Mouse (Mus musculus) stomach, postnatal 0 days (tissue): Measurements from ENCODE around the gene Ano8. TPM values are rescaled to one million over a fixed set of nuclear protein-coding genes. Genes with fewer than 3 reads are reported as not detected.

Experiments
- ATAC-seq: fragments of 200-750 bp; cut with Nextera tagmentation; 2 replicates; pipeline ENCODE4 v1.8.0; 2017; ENCODE audit not compliant: low FRiP score, low TSS enrichment
- DNase-seq: peaks from one replicate; pipeline ENCODE4 v3.0.0-alpha.2; 2016; ENCODE audit warnings: low spot score
- H3K27ac ChIP-seq: fragments of 300-500 bp; sonication (generic); replicated peaks from 2 replicates; pipeline ENCODE4 v1.5.1; 2014; ENCODE audit warnings: mild to moderate bottlenecking, control low read depth
- H3K27me3 ChIP-seq: fragments of 300-500 bp; sonication (generic); 2 replicates; pipeline ENCODE4 v1.6.1; 2014; ENCODE audit warnings: low read length; ENCODE audit not compliant: control insufficient read depth, insufficient read depth
- H3K36me3 ChIP-seq: fragments of 300-500 bp; sonication (generic); 2 replicates; pipeline ENCODE4 v1.6.1; 2014; ENCODE audit warnings: low read length, mixed read lengths; ENCODE audit not compliant: control insufficient read depth, insufficient read depth
- H3K4me1 ChIP-seq: fragments of 300-500 bp; sonication (generic); replicated peaks from 2 replicates; pipeline ENCODE4 v1.6.1; 2014; ENCODE audit warnings: antibody characterized with exemption; ENCODE audit not compliant: control insufficient read depth, insufficient read depth
- H3K4me2 ChIP-seq: fragments of 300-500 bp; sonication (generic); replicated peaks from 2 replicates; pipeline ENCODE4 v1.6.1; 2014; ENCODE audit warnings: low read depth, mild to moderate bottlenecking, control low read depth, moderate library complexity
- H3K4me3 ChIP-seq: fragments of 300-500 bp; sonication (generic); 2 replicates; pipeline ENCODE4 v1.5.1; 2014; ENCODE audit warnings: low read depth, low read length, control low read depth
- H3K9ac ChIP-seq: fragments of 300-500 bp; sonication (generic); 2 replicates; pipeline ENCODE4 v1.6.1; 2014; ENCODE audit warnings: mild to moderate bottlenecking, low read length, control low read depth, mixed read lengths
- H3K9me3 ChIP-seq: fragments of 300-500 bp; sonication (generic); 2 replicates; pipeline ENCODE4 v1.6.1; 2016; ENCODE audit warnings: low read length; ENCODE audit not compliant: control insufficient read depth
- CTCF ChIP-seq: IDR thresholded peaks from 2 replicates; pipeline ENCODE4 v1.5.1; 2016; ENCODE audit warnings: antibody characterized with exemption, low read depth, mild to moderate bottlenecking, moderate library complexity
- EP300 ChIP-seq: optimal IDR thresholded peaks from 2 replicates; pipeline ENCODE3; 2016; ENCODE audit warnings: antibody characterized with exemption
- WGBS: fragments of 180-500 bp; shearing (Covaris S2); extraction: QIAGEN DNeasy Blood & Tissue Kit; methylation state at CpG from one replicate; pipeline ENCODE4 v1.1.7; 2014; 5-methylcytosine and 5-hydroxymethylcytosine counted together
- polyA plus RNA-seq: library from polyadenylated mRNA; unstranded; fragments of >200 nt; fragmentation: Nextera tagmentation; extraction: Ambion mirVana; gene quantifications from 2 replicates; pipeline ENCODE4 v1.2.1, GENCODE M21; 2015

The Ano8 gene
- polyA plus RNA-seq, 1 experiment from 2014 or later, result 0.68 TPM

DNA sequence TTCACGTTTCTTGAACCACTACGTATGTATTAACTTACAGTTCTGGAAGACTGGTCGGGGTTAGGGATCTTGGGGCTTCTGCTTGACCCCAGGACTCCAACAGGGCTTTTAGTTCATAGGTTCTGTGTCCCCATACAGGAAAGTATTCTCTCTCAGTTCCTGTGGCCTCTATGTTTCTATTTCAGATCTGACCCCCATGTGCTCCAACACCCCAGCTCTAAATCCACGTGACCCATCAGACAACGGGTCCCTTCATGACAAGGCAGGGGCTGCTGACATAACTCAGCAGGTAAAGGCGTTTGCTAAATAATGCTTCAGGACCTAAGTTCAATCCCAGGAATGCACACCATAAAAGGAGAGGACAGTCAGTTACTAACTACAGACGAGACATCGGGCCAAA is 20.0 kb downstream of the Ano8 start:
- no peaks in the 10 kb centered on the region for H3K27me3 ChIP-seq
- H3K27ac ChIP-seq, result no peak overlapping the region
- 72% methylated on average over 8 of the region's 8 CpGs for WGBS
- H3K36me3 ChIP-seq, result peaks cover 5% of the 10 kb centered on the region; the same call in 1 of the 2 replicates
- H3K9ac ChIP-seq, result peak overlapping the region; percentile 71; the same call in 1 of the 2 replicates
- ATAC-seq (no peak), DNase-seq (no peak)
- no peak for TF ChIP-seq EP300
- peak overlapping the region; percentile 68; the same call in 1 of the 2 replicates for H3K4me3 ChIP-seq
- H3K4me1 ChIP-seq, result peaks cover 13% of the 10 kb centered on the region
- no peaks in the 10 kb centered on the region for H3K9me3 ChIP-seq
- peak overlapping the region; percentile 84 for H3K4me2 ChIP-seq

DNA sequence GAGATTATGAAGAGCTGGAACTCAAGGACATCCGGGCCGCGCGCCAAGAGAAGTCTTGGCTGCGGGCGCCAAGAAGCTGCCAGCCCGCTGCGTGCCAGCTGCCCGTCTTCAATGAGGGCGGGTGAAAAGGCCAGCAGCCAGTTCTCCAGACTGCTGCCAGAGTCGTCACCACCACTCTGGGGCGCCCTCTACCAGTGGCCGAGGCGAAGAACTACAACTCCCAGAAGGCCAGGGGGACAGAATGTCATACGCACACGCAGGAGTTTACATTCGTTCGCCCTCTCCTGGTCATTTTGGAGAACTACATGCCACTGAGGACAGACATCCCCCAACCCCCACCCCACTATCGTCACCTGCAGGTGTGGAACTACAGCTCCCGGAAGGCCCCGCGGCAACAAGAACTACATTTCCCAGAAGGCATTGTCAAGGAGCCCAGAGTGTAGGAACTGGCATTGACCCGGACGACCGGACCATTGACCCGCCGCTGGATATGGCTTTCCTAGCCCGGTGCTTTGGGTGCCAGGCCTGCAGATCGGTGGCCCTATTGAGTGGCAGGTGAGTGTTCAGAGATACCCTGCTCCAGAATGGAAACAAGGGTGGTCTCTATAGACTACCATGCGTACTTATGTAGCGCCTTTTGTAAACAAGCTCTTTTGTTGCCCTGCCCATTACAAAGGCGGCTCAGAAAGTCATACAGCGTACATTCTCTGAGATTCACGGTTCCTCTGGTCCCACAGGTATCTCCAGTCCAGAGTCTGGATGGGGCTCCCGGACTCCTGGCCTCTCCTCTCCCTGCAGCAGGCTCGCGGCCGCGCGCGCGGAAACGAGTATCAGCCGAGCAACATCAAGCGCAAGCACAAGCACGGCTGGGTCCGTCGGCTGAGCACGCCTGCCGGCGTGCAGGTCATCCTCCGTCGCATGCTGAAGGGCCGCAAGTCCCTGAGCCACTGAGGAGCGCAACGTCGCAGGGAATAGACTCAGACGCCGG is 21.0 kb downstream of the Ano8 start, which contains the start of gene Mrpl34:
Mrpl34 (plus strand) TSS at position 447 of the 988 bp plus-strand sequence.
- peak; percentile 97 for DNase-seq
- TF ChIP-seq EP300 (peak; percentile 51), CTCF (peak; percentile 98)
- Histone ChIP-seq H3K4me2 (peak within 1 kb of the TSS; percentile 93), H3K9me3 (no peaks in the 10 kb centered on the region), H3K27ac (peak within 1 kb of the TSS; percentile 84), H3K36me3 (peaks cover 5% of the 10 kb centered on the region; the same call in 1 of the 2 replicates), H3K9ac (peak within 1 kb of the TSS; percentile 72), H3K4me1 (peaks cover 13% of the 10 kb centered on the region), H3K27me3 (no peaks in the 10 kb centered on the region), H3K4me3 (peak within 1 kb of the TSS; percentile 81)
- under 1% methylated on average over 58 of the region's 59 CpGs for WGBS
- peak; percentile 83 for ATAC-seq

DNA sequence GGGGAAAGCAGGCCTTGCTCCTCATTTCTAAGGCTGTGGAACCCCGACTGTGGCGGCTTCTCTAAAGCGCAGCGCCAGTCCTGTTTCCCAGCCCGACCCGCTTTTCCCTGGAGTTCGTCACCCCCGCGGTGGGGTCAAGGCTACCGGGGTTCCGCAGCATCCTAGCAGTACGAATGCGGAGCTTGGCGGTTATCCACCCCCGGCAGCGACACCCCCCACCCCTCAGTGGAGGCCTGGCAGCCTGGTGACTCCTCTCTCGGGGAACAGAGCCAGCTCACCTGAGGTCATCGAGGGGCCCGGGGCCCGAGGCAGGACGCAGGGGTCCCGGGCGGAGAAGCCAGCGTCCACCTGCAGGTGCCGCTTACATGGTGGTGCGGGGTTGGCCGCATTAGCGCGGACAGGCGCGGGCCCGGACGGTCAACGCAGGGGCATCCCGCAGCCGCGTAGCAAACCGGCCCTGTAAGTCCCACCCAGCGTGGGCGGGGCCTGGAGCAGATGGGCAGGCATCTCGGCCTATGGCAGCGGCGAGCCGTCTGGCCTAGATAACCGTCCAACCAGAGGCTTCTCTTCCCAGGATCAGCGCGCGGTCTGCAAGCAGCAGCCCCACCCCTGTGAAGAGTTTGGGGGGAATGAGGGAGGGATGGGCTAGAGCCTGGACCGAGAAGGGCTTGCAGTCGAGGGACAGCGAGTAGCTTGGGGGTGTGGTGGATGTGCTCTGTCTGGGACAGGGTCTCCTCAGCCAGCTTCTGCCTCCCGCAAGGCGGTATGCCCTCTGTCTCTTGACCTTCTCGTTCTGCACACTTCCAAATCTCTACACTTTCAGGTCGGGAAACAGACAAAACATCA is 22.4 kb downstream of the Ano8 start, which contains the start of gene Abhd8:
Abhd8 (minus strand) TSS at position 468 of the 846 bp plus-strand sequence.
- Histone ChIP-seq H3K27ac (peak within 1 kb of the TSS; percentile 84), H3K4me2 (peak within 1 kb of the TSS; percentile 93), H3K27me3 (no peaks in the 10 kb centered on the region), H3K4me1 (peaks cover 13% of the 10 kb centered on the region), H3K36me3 (peaks cover 5% of the 10 kb centered on the region; the same call in 1 of the 2 replicates), H3K4me3 (peak within 1 kb of the TSS; percentile 81), H3K9ac (peak within 1 kb of the TSS; percentile 72), H3K9me3 (no peaks in the 10 kb centered on the region)
- DNase-seq (peak; percentile 93), ATAC-seq (peak; percentile 72)
- no peak for TF ChIP-seq CTCF
- no peak for TF ChIP-seq EP300
- WGBS, result 1% methylated on average over 54 of the region's 55 CpGs

DNA sequence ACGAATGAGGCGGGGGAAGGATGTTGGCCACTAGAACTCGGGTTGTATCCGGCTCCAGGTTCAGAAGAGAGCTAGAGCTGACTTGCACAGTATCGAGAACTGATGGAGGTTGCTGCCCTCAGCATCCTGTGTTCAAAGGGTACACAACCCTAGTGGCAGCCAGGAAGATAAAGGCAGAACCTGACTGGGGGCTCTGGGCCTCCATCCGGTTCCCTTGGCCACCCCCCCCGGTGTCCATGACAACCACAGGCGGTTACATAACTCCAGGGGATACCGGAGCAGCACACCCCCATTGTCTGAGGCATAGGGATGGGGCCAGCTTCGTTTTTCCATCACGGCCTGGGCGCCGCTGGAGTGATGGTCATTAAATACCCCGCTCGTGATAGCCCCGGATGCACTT is 23.0 kb downstream of the Ano8 start:
- Histone ChIP-seq H3K27me3 (no peaks in the 10 kb centered on the region), H3K36me3 (peaks cover 5% of the 10 kb centered on the region; the same call in 1 of the 2 replicates), H3K9ac (peak overlapping the region; percentile 72), H3K4me1 (peaks cover 13% of the 10 kb centered on the region), H3K9me3 (no peaks in the 10 kb centered on the region), H3K4me2 (peak overlapping the region; percentile 93), H3K27ac (peak overlapping the region; percentile 53), H3K4me3 (peak overlapping the region; percentile 81)
- WGBS, result 7% methylated on average over 16 of the region's 16 CpGs
- TF ChIP-seq EP300, result no peak
- TF ChIP-seq CTCF, result no peak
- ATAC-seq (no peak), DNase-seq (no peak)

DNA sequence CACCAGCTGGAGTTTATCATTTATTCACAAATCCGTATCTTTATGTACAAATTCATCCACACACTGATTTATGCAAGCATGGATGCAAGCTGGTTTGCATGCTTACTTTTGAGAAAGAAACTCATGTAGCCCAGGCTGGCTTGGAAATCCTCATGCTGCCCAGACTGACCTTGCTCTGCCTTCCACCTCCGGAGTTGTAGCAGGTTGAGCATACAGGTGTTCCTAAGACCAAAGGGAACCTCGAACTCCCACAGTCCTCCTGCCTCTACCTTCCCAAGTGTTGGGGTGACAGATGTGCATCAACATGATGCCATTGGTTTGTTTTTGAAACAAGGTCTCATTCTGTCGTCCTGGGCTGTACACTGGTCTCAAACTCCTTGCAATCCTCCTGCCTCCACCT is 23.6 kb downstream of the Ano8 start:
- ATAC-seq, result no peak
- H3K36me3 ChIP-seq, result peaks cover 5% of the 10 kb centered on the region; the same call in 1 of the 2 replicates
- TF ChIP-seq CTCF, result no peak
- no peak for TF ChIP-seq EP300
- no peaks in the 10 kb centered on the region for H3K9me3 ChIP-seq
- no peaks in the 10 kb centered on the region for H3K27me3 ChIP-seq
- peak overlapping the region; percentile 93; the same call in 1 of the 2 replicates for H3K4me2 ChIP-seq
- H3K27ac ChIP-seq, result no peak overlapping the region
- WGBS, result 69% methylated on average over 4 of the region's 4 CpGs
- no peak for DNase-seq
- no peak overlapping the region for H3K4me3 ChIP-seq
- H3K9ac ChIP-seq, result peak overlapping the region; percentile 72; the same call in 1 of the 2 replicates
- peaks cover 13% of the 10 kb centered on the region for H3K4me1 ChIP-seq
